Mouse (Mus musculus) spleen, adult 2 months (tissue): ENCODE measurements around the gene Cbfa2t3. TPM values are rescaled to one million over a fixed set of nuclear protein-coding genes. Genes with fewer than 3 reads are reported as not detected.
A peak's percentile ranks its signal among the peaks of the same experiment; 100 is the strongest.

Experiments used
- DNase-seq, 2 experiments: peaks; one replicate each; pipeline versions ENCODE4 v3.0.0 to v3.0.0-alpha.2; 2012 to 2021; ENCODE audit warnings: low spot score in 2 of 2, low read depth in 1 of 2
- H3K27ac ChIP-seq: fragments of 200-500 bp; 2 replicates; pipeline ENCODE4 v1.5.1; 2012; ENCODE audit warnings: low read length, inconsistent platforms; ENCODE audit not compliant: insufficient read depth
- H3K27me3 ChIP-seq: fragments of 200-500 bp; 2 replicates; pipeline ENCODE4 v1.6.1; 2012; ENCODE audit warnings: mild to moderate bottlenecking, moderate library complexity, low read length, inconsistent platforms; ENCODE audit not compliant: control insufficient read depth, insufficient read depth
- H3K36me3 ChIP-seq: fragments of 200-500 bp; 2 replicates; pipeline ENCODE4 v1.6.1; 2012; ENCODE audit warnings: mild to moderate bottlenecking, low read length, inconsistent platforms; ENCODE audit not compliant: control insufficient read depth, insufficient read depth
- H3K4me1 ChIP-seq: fragments of 200-500 bp; 2 replicates; pipeline ENCODE4 v1.6.1; 2011; ENCODE audit warnings: inconsistent platforms; ENCODE audit not compliant: control insufficient read depth, insufficient read depth, insufficient read length
- H3K4me3 ChIP-seq: fragments of 200-500 bp; 2 replicates; pipeline ENCODE4 v1.5.1; 2011; ENCODE audit warnings: mild to moderate bottlenecking, inconsistent platforms; ENCODE audit not compliant: insufficient read depth, insufficient read length; ENCODE audit errors: extremely low read depth
- CTCF ChIP-seq: fragments of 200-500 bp; IDR thresholded peaks from 2 replicates; pipeline ENCODE4 v1.5.1; 2011; ENCODE audit warnings: mild to moderate bottlenecking, inconsistent platforms; ENCODE audit not compliant: insufficient read depth, insufficient read length, insufficient replicate concordance; ENCODE audit errors: extremely low read depth
- POLR2A ChIP-seq: fragments of 200-500 bp; IDR thresholded peaks from 2 replicates; pipeline ENCODE4 v1.6.1; 2011; ENCODE audit warnings: low read depth, low read length, inconsistent platforms
- WGBS: fragments of 180-500 bp; shearing (Covaris S2); methylation state at CpG from one replicate; pipeline ENCODE4 v1.1.7; 2018; 5-methylcytosine and 5-hydroxymethylcytosine counted together
- polyA plus RNA-seq: library from polyadenylated mRNA; depleted of rRNA; stranded (reverse); fragments of >200 nt; gene quantifications from 2 replicates; pipeline ENCODE4 v1.2.3, GENCODE M21; 2012

Cbfa2t3 gene
- polyA plus RNA-seq, 1 experiment: 38.3 TPM

- Histone ChIP-seq H3K4me3 (peak overlapping the region; percentile 15; the same call in 1 of the 2 replicates), H3K36me3 (no peaks in the 10 kb centered on the region), H3K27ac (peak overlapping the region; percentile 66), H3K4me1 (peaks cover 27% of the 10 kb centered on the region; the same call in 1 of the 2 replicates), H3K27me3 (no peaks in the 10 kb centered on the region)
- TF ChIP-seq CTCF (no peak), POLR2A (no peak)
- WGBS: 19% methylated on average over 11 of the region's 11 CpGs
- DNase-seq: peak; percentile 60 to 93
Measured at GRCm38 (mm10) chr8:122739102-122739725, 40.3 kb upstream of the Cbfa2t3 start.

- H3K4me3 ChIP-seq: no peak overlapping the region
- no peak for DNase-seq
- H3K4me1 ChIP-seq: peaks cover 36% of the 10 kb centered on the region; the same call in 1 of the 2 replicates
- H3K27me3 ChIP-seq: no peaks in the 10 kb centered on the region
- WGBS: 88% methylated on average over 6 of the region's 6 CpGs
- TF ChIP-seq POLR2A (no peak), CTCF (no peak)
- no peaks in the 10 kb centered on the region for H3K36me3 ChIP-seq
- H3K27ac ChIP-seq: no peak overlapping the region
Measured at GRCm38 (mm10) chr8:122737886-122738285, 39.0 kb upstream of the Cbfa2t3 start.

- H3K27ac ChIP-seq: no peak overlapping the region
- no peaks in the 10 kb centered on the region for H3K36me3 ChIP-seq
- TF ChIP-seq POLR2A (no peak), CTCF (no peak)
- no peak overlapping the region for H3K4me3 ChIP-seq
- WGBS: 73% methylated on average over 4 of the region's 4 CpGs
- no peak for DNase-seq
- no peaks in the 10 kb centered on the region for H3K27me3 ChIP-seq
- H3K4me1 ChIP-seq: peaks cover 36% of the 10 kb centered on the region; the same call in 1 of the 2 replicates
Measured at GRCm38 (mm10) chr8:122737071-122737470, 38.2 kb upstream of the Cbfa2t3 start.

- no peak overlapping the region for H3K27ac ChIP-seq
- no peak for DNase-seq
- 88% methylated on average over 11 of the region's 11 CpGs for WGBS
- H3K4me3 ChIP-seq: no peak overlapping the region
- peaks cover 36% of the 10 kb centered on the region; the same call in 1 of the 2 replicates for H3K4me1 ChIP-seq
- no peaks in the 10 kb centered on the region for H3K36me3 ChIP-seq
- TF ChIP-seq CTCF: no peak
- no peak for TF ChIP-seq POLR2A
- no peaks in the 10 kb centered on the region for H3K27me3 ChIP-seq
Measured at GRCm38 (mm10) chr8:122736623-122737022, 37.7 kb upstream of the Cbfa2t3 start.

GRCm38 (mm10) chr8:122735542-122736473 is 36.9 kb upstream of the Cbfa2t3 start:
- 29% methylated on average over 19 of the region's 19 CpGs for WGBS
- H3K4me3 ChIP-seq: no peak overlapping the region

GRCm38 (mm10) chr8:122735110-122735509 is 36.2 kb upstream of the Cbfa2t3 start:
- DNase-seq: no peak
- H3K27me3 ChIP-seq: no peaks in the 10 kb centered on the region
- no peaks in the 10 kb centered on the region for H3K36me3 ChIP-seq
- peaks cover 32% of the 10 kb centered on the region; the same call in 1 of the 2 replicates for H3K4me1 ChIP-seq
- WGBS: 78% methylated on average over 3 of the region's 3 CpGs
- TF ChIP-seq CTCF: no peak
- TF ChIP-seq POLR2A: no peak
- no peak overlapping the region for H3K27ac ChIP-seq
- no peak overlapping the region for H3K4me3 ChIP-seq

More at GRCm38 (mm10) chr8:122735542-122736473, 36.9 kb upstream of the Cbfa2t3 start:
- H3K27ac ChIP-seq: no peak overlapping the region
- H3K27me3 ChIP-seq: no peaks in the 10 kb centered on the region
- no peaks in the 10 kb centered on the region for H3K36me3 ChIP-seq
- no peak for DNase-seq
- peaks cover 36% of the 10 kb centered on the region; the same call in 1 of the 2 replicates for H3K4me1 ChIP-seq
- TF ChIP-seq CTCF (no peak), POLR2A (no peak)
